Mouse (Mus musculus) limb, embryonic 11.5 days (tissue): ENCODE measurements around the gene Neurl1b. TPM values are rescaled to one million over a fixed set of nuclear protein-coding genes. Genes with fewer than 3 reads are reported as not detected.

ENCODE experiments used
- ATAC-seq: fragments of 200-750 bp; cut with Nextera tagmentation; 2 replicates; pipeline ENCODE4 v1.8.0; 2017; ENCODE audit warnings: low read depth; ENCODE audit not compliant: insufficient number of reproducible peaks, low FRiP score, low TSS enrichment
- DNase-seq: peaks from one replicate; pipeline ENCODE4 v3.0.0-alpha.2; 2015; ENCODE audit warnings: low spot score
- H3K27ac ChIP-seq: fragments of 300-500 bp; sonication (generic); replicated peaks from 2 replicates; pipeline ENCODE4 v1.5.1; 2014; ENCODE audit warnings: low read depth, mild to moderate bottlenecking, low read length
- H3K27me3 ChIP-seq: fragments of 300-500 bp; sonication (generic); 2 replicates; pipeline ENCODE4 v1.6.1; 2014; ENCODE audit warnings: mild to moderate bottlenecking, low read length, mixed read lengths; ENCODE audit not compliant: control insufficient read depth, insufficient read depth
- H3K36me3 ChIP-seq: fragments of 300-500 bp; sonication (generic); 2 replicates; pipeline ENCODE4 v1.6.1; 2014; ENCODE audit warnings: mild to moderate bottlenecking, low read length, moderate library complexity, mixed read lengths; ENCODE audit not compliant: control insufficient read depth, insufficient read depth
- H3K4me1 ChIP-seq: fragments of 300-500 bp; sonication (generic); 2 replicates; pipeline ENCODE4 v1.6.1; 2014; ENCODE audit warnings: low read length, mixed read lengths; ENCODE audit not compliant: control insufficient read depth, insufficient read depth
- H3K4me2 ChIP-seq: fragments of 300-500 bp; sonication (generic); 2 replicates; pipeline ENCODE4 v1.6.1; 2014; ENCODE audit warnings: low read depth, mild to moderate bottlenecking, moderate library complexity; ENCODE audit not compliant: severe bottlenecking
- H3K4me3 ChIP-seq: fragments of 300-500 bp; sonication (generic); 2 replicates; pipeline ENCODE4 v1.5.1; 2014; ENCODE audit warnings: low read depth, low read length
- H3K9ac ChIP-seq: fragments of 300-500 bp; sonication (generic); 2 replicates; pipeline ENCODE4 v1.6.1; 2014; ENCODE audit warnings: mild to moderate bottlenecking, low read length
- H3K9me3 ChIP-seq: fragments of 300-500 bp; sonication (generic); 2 replicates; pipeline ENCODE4 v1.6.1; 2016; ENCODE audit warnings: low read length; ENCODE audit not compliant: control insufficient read depth
- WGBS: fragments of 180-500 bp; shearing (Covaris S2); extraction: QIAGEN DNeasy Blood & Tissue Kit; methylation state at CpG from one replicate; pipeline ENCODE4 v1.1.7; 2014; 5-methylcytosine and 5-hydroxymethylcytosine counted together
- polyA plus RNA-seq: library from polyadenylated mRNA; unstranded; fragments of >200 nt; fragmentation: Nextera tagmentation; extraction: Ambion mirVana; gene quantifications from 2 replicates; pipeline ENCODE4 v1.2.1, GENCODE M21; 2014

Gene Neurl1b
- polyA plus RNA-seq, 1 experiment from 2014 or later = 0.21 TPM

DNA sequence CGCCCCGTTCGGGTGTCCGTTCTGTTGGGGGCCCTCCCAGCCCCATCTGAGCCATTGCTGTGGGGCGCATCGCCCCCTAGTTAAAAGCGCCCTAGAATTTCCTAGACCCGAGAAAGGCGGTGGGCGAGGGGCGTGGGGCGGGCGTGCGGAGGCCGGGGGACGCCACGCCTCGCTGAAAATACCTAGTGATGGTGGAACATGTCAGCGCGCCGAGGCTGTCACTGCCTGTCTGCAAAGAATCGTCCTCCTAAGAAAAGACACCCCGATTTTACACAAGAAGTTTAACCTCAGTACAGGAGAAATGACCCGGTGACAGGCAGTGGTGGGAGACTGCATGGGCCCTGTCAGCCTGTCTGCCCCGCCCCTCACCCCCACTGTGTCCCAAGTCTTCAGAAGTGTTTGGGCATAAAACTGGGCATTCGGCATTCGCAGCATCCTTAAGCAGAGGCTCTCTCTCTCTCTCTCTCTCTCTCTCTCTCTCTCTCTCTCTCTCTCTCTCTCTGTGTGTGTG lies 781 bp downstream of the Neurl1b start:
- H3K4me3 ChIP-seq = peak overlapping the region; percentile 54
- H3K4me1 ChIP-seq = 0 out of 2 replicates have a peak, but pooled peaks cover 2% of the 10 kb centered on the region
- ATAC-seq (no peak), DNase-seq (peak; percentile 25)
- H3K9ac ChIP-seq = peak overlapping the region; percentile 60
- no peak overlapping the region for H3K27ac ChIP-seq
- 3% methylated on average over 27 of the region's 27 CpGs for WGBS
- no peaks in the 10 kb centered on the region for H3K9me3 ChIP-seq
- H3K36me3 ChIP-seq = no peaks in the 10 kb centered on the region
- peak overlapping the region; percentile 100 for H3K4me2 ChIP-seq
- peaks cover 42% of the 10 kb centered on the region for H3K27me3 ChIP-seq

DNA sequence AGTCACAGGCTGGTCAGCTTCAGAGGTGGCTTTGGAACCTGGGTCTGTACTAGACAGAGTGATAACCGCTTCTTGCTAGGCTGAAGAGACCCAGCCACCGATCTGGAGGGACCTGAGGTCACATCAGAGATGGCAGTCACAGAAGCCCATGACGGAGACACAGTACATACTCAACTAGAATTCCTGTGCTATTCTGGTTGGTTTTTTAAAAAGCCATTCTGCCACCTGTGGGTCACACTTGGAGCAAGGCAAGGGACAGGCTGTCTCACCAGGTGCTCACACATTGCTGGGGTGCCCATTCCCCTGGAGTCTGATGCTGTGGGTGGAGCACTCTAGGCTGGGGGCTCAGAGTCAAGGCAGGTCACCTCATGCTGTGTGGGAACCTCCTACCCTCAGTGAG lies 1.5 kb downstream of the Neurl1b start:
- Histone ChIP-seq H3K27ac (no peak overlapping the region), H3K27me3 (peaks cover 42% of the 10 kb centered on the region), H3K9ac (no peak overlapping the region), H3K4me2 (no peak overlapping the region), H3K4me1 (0 out of 2 replicates have a peak, but pooled peaks cover 2% of the 10 kb centered on the region), H3K4me3 (no peak overlapping the region), H3K36me3 (no peaks in the 10 kb centered on the region), H3K9me3 (no peaks in the 10 kb centered on the region)
- DNase-seq (no peak), ATAC-seq (0 out of 2 replicates have a peak, but pooled peaks have one; percentile 44)
- whole genome bisulfite sequencing = 58% methylated on average over 3 of the region's 3 CpGs

DNA sequence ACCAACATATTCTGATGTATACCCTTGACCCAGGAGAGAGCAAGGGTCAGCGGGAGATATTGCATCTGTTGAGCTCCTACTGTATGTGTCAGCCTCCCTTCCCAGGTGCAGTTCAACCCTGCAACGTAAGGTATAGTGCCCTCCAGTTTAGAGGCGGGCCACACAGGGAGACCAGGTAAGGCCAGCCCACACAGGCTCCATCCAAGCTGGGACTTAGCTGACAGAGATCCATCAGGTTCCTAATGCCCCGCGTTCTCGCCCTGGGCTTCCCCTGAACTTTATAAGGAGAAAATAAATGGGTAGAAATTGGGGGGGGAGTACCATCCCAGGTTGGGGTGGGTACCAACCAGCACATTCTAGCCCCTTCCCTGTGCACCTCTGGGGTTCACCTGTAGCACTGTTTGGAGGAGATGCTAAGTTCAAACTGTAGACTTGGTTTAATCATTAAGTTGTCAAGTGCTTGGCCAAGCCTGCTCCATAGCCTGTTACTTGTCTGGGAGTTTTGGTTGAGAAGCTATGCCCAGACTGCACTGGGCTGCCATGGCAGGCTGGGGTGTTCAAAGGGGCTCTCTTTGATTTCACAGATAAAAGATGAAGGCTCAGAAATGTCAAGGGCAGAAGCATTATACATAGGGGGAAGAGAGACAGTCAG lies 3.3 kb downstream of the Neurl1b start:
- Histone ChIP-seq H3K4me3 (no peak overlapping the region), H3K36me3 (no peaks in the 10 kb centered on the region), H3K4me1 (0 out of 2 replicates have a peak, but pooled peaks cover 2% of the 10 kb centered on the region), H3K9ac (no peak overlapping the region), H3K4me2 (no peak overlapping the region), H3K27me3 (peaks cover 38% of the 10 kb centered on the region), H3K27ac (no peak overlapping the region), H3K9me3 (no peaks in the 10 kb centered on the region)
- no peak for DNase-seq
- ATAC-seq = no peak
- 79% methylated on average over 6 of the region's 6 CpGs for WGBS

DNA sequence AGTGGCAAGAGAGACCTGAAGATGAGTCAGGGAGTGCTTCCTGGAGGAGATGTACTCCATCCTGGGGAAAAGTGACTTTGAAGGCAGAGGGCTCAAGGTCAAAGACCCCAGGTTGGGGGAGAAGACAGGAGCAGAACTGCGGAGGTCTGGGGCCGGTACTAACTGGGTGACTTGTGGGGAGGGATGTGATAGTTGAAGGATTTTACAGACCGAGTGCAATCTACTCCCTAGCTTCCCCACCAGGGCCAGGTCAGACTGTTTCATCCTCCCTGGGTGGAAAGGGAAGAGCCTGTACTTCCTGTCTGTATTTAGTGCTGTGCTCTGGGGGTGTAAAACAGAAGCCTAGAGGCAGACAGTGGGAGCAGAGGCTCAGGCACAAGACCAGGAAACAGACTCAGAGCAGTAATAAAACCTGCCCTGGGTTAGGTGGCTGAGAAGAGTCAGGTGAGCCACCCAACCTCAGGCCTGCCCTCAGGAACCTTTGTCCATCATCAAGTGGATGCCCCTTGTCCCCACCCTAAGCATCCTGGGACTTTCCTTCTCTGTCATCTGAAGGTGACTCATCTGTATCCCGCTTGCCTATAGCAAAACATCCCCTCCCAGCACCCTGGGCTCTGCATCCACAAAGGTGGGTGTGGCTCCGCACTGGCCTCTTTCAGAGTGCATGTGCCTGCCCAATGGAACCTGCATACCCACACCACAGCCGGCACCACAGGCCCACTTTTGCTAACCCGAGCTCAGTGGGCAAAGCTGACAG lies 6.0 kb downstream of the Neurl1b start:
- no peak for ATAC-seq
- H3K4me2 ChIP-seq = no peak overlapping the region
- H3K9me3 ChIP-seq = no peaks in the 10 kb centered on the region
- 83% methylated on average over 7 of the region's 7 CpGs for WGBS
- H3K4me3 ChIP-seq = no peak overlapping the region
- no peaks in the 10 kb centered on the region for H3K36me3 ChIP-seq
- H3K27me3 ChIP-seq = peaks cover 20% of the 10 kb centered on the region
- no peak overlapping the region for H3K27ac ChIP-seq
- no peaks in the 10 kb centered on the region for H3K4me1 ChIP-seq
- no peak for DNase-seq
- no peak overlapping the region for H3K9ac ChIP-seq

DNA sequence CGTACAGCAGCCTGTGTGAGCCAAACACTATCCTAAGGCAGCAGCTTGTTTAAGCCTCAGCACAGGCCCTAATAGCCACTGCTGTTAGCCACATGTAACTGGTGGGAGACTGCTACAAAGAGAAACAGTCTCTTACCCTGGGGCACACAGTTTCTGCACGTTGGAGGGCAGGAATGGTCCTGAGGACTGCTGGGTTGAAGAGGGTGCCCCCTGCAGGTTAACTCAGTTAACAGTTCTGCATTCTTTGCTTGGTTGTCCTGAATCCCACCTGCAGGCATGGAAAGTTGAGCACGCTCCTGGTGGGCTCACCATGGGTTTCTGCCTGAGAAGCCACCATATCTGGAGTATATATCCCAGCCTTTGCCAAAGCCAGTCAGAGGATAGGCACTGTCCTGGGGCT lies 6.9 kb downstream of the Neurl1b start:
- WGBS = 46% methylated on average over 3 of the region's 3 CpGs
- Histone ChIP-seq H3K27ac (no peak overlapping the region), H3K4me2 (no peak overlapping the region), H3K27me3 (peaks cover 11% of the 10 kb centered on the region), H3K9me3 (no peaks in the 10 kb centered on the region), H3K4me3 (no peak overlapping the region), H3K36me3 (no peaks in the 10 kb centered on the region), H3K4me1 (no peaks in the 10 kb centered on the region), H3K9ac (no peak overlapping the region)
- DNase-seq = peak; percentile 54
- no peak for ATAC-seq

DNA sequence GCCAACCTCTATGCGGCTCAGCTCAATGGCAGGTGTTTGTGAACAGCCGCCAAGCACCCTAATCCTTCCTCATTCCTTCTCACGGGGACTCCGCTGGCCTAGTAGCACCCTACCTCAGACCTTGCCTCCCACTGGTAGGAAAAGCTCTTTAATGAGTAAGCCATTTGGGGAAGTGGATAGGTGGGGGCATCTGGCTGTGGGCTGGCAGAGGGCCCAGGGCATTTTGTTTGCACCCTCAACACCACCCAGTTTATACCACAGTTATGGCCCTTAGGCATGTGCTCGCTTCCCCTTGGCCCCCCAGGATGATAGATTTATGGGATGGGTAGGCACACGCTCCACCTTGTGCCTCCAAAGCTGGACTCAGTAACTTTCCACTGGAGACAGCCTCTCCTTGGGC lies 7.8 kb downstream of the Neurl1b start:
- Histone ChIP-seq H3K4me3 (no peak overlapping the region), H3K4me1 (no peaks in the 10 kb centered on the region), H3K36me3 (no peaks in the 10 kb centered on the region), H3K9ac (no peak overlapping the region), H3K9me3 (no peaks in the 10 kb centered on the region), H3K27ac (no peak overlapping the region), H3K4me2 (no peak overlapping the region), H3K27me3 (0 out of 2 replicates have a peak, but pooled peaks cover 4% of the 10 kb centered on the region)
- no peak for DNase-seq
- no peak for ATAC-seq
- 81% methylated on average over 6 of the region's 6 CpGs for WGBS

DNA sequence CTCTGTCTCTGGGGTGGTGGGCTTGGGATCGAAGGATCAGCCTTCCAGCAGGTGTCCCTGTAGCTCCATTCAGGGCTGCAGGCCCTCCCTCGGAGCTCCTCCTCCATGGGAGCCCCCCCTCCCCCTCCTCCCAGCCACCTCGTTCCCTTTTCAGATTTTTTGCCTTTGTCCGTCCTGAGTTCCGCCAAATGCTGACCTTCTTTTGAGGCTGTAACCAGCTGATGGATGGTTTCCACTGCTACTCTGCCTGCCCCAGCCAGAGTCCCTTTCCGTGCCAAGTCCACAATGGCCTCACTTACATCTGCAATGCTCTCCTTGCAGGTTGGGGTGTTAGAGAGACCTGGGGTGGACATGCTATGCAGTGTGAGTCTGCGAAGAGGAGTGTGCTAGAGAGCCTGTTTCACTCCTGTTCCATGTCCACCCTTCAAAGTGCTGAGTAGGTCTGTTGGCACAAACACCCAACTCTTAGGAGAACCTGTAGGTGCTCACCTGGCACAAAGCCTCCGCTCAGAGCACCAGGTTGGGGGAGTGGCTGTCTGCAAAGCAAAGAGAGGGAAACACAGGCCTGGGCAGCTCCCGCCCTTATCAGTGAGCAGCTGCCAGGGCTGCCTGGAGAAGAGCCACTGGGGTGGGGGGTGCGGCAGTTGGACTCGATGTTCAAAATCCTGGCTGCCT lies 9.5 kb downstream of the Neurl1b start:
- H3K4me2 ChIP-seq = no peak overlapping the region
- no peaks in the 10 kb centered on the region for H3K36me3 ChIP-seq
- no peaks in the 10 kb centered on the region for H3K4me1 ChIP-seq
- ATAC-seq (no peak), DNase-seq (no peak)
- H3K27ac ChIP-seq = no peak overlapping the region
- H3K27me3 ChIP-seq = 0 out of 2 replicates have a peak, but pooled peaks cover 4% of the 10 kb centered on the region
- H3K4me3 ChIP-seq = no peak overlapping the region
- no peak overlapping the region for H3K9ac ChIP-seq
- WGBS = 45% methylated on average over 11 of the region's 11 CpGs
- no peaks in the 10 kb centered on the region for H3K9me3 ChIP-seq

DNA sequence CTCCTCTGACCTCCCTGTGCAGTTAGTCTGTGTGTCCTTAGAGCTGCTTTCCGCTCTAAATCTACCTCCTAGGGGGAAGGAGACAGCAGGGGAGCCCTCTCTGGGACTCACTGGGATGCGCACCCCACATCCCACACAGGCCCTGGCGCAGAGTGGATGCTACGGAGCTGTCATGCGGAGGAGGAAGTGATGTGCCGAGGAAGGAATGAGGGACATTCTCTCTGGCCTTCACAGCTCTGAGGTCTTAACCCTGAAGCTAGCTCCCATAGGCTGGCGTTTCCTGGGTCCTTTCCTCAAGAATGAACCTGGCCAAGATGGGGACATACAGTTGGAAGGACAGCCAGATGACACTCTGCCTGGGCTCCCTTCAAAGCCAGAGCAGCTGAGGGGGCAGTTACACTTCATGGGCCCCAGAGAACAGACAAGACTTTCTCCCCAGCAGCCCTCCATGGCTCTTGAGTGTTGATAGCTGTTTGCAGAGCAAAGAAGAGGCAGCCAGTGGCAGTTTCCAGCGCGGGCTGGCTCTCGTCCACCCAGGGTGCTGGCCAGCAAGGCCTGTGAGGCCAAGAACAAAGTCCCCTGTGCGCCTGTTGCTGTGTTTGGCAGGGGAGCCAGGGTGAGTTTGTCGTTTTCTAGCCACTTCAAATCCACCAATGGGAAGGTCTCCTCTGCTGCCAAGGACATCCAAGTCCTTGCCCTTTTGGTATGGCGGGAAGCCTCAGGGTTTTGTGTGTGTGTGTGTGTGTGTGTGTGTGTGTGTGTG lies 10.5 kb downstream of the Neurl1b start:
- WGBS = 72% methylated on average over 13 of the region's 13 CpGs
- Histone ChIP-seq H3K9ac (no peak overlapping the region), H3K27me3 (0 out of 2 replicates have a peak, but pooled peaks cover 4% of the 10 kb centered on the region), H3K4me2 (no peak overlapping the region), H3K9me3 (no peaks in the 10 kb centered on the region), H3K4me1 (no peaks in the 10 kb centered on the region), H3K36me3 (no peaks in the 10 kb centered on the region), H3K27ac (no peak overlapping the region), H3K4me3 (no peak overlapping the region)
- ATAC-seq = no peak
- no peak for DNase-seq
